Comparison of ENCODE assay signal across 22 mouse cellular contexts in genomic region chr12:53621271-53621670, GRCm38 (mm10).
DNase-seq lines count a peak whose midpoint lies in the region; ATAC-seq and TF ChIP-seq lines count a peak whose summit lies in the region.
"Had no signal": no experiment of that assay in that cellular context is flagged by ENCODE, and none has a peak within 500 bp of the region (broad histone marks: within the 10 kb centered on the region; RNA-seq: fewer than 3 reads in every experiment).

No protein-coding gene starts in this region.

- DNase-seq in forebrain, embryonic 10.5 days (ENCODE audit: extremely low spot score, low spot score) = no peak
- DNase-seq in forebrain, postnatal 0 days = no peak
- DNase-seq in hindbrain, embryonic 11.5 days (ENCODE audit: low spot score) = peak; percentile 23
- no peak for DNase-seq in hindbrain, embryonic 10.5 days (ENCODE audit: low spot score)
- DNase-seq in midbrain, postnatal 0 days (ENCODE audit: low spot score) = peak; percentile 19
- DNase-seq in midbrain, embryonic 10.5 days (ENCODE audit: low spot score) = no peak
- DNase-seq in cerebellum, adult 8-10 months = no peak
- DNase-seq: adrenal gland, adult 8-10 months; adrenal gland, postnatal 36 days; B cell, adult 2 months; cerebellum, adult 11-12 months; cerebellum, adult 9-11 months; cerebellum, postnatal 36 days; gastrocnemius, postnatal 14 days; heart, adult 2 months; heart, postnatal 14 days; kidney, adult 11 months had no signal

- H3K9ac ChIP-seq in forebrain, postnatal 0 days = no peak overlapping the region
- H3K9ac ChIP-seq in hindbrain, embryonic 11.5 days (ENCODE audit: low read depth, low read length) = no peak overlapping the region
- H3K9ac ChIP-seq in midbrain, postnatal 0 days (replicated peaks; ENCODE audit: low read length, poor library complexity, severe bottlenecking) = no peak overlapping the region
- H3K9ac ChIP-seq: heart, embryonic 15.5 days had no signal

- H3K9me3 ChIP-seq in forebrain, embryonic 10.5 days = no peaks in the 10 kb centered on the region
- H3K9me3 ChIP-seq in forebrain, postnatal 0 days (ENCODE audit: low read length) = no peaks in the 10 kb centered on the region
- no peaks in the 10 kb centered on the region for H3K9me3 ChIP-seq in hindbrain, embryonic 11.5 days (ENCODE audit: control insufficient read depth, low read length)
- no peaks in the 10 kb centered on the region for H3K9me3 ChIP-seq in hindbrain, embryonic 10.5 days
- no peaks in the 10 kb centered on the region for H3K9me3 ChIP-seq in midbrain, postnatal 0 days (ENCODE audit: low read length)
- H3K9me3 ChIP-seq in midbrain, embryonic 10.5 days (replicated peaks) = no peaks in the 10 kb centered on the region
- H3K9me3 ChIP-seq: heart, embryonic 15.5 days had no signal

- no peak overlapping the region for H3K4me3 ChIP-seq in forebrain, embryonic 10.5 days
- H3K4me3 ChIP-seq in forebrain, postnatal 0 days (ENCODE audit: low read depth, low read length) = no peak overlapping the region
- H3K4me3 ChIP-seq in hindbrain, embryonic 11.5 days (ENCODE audit: low read depth, low read length) = no peak overlapping the region
- no peak overlapping the region for H3K4me3 ChIP-seq in hindbrain, embryonic 10.5 days
- H3K4me3 ChIP-seq in midbrain, postnatal 0 days (ENCODE audit: low read depth, low read length) = no peak overlapping the region
- H3K4me3 ChIP-seq in midbrain, embryonic 10.5 days = no peak overlapping the region
- H3K4me3 ChIP-seq: heart, adult 2 months; heart, embryonic 15.5 days had no signal

- 44% methylated on average over 7 of the region's 7 CpGs for WGBS in forebrain, embryonic 10.5 days
- WGBS in forebrain, postnatal 0 days = 31% methylated on average over 7 of the region's 7 CpGs
- WGBS in hindbrain, embryonic 11.5 days = 62% methylated on average over 7 of the region's 7 CpGs
- 63% methylated on average over 7 of the region's 7 CpGs for WGBS in hindbrain, embryonic 10.5 days
- WGBS in midbrain, postnatal 0 days = 48% methylated on average over 7 of the region's 7 CpGs
- 66% methylated on average over 7 of the region's 7 CpGs for WGBS in midbrain, embryonic 10.5 days

- H3K36me3 ChIP-seq in forebrain, embryonic 10.5 days (replicated peaks) = no peaks in the 10 kb centered on the region
- H3K36me3 ChIP-seq in forebrain, postnatal 0 days (ENCODE audit: insufficient read depth) = no peaks in the 10 kb centered on the region
- H3K36me3 ChIP-seq in hindbrain, embryonic 11.5 days (ENCODE audit: control insufficient read depth, insufficient read depth, low read length) = no peaks in the 10 kb centered on the region
- H3K36me3 ChIP-seq in hindbrain, embryonic 10.5 days = no peaks in the 10 kb centered on the region
- H3K36me3 ChIP-seq in midbrain, postnatal 0 days (ENCODE audit: insufficient read depth, low read length) = no peaks in the 10 kb centered on the region
- H3K36me3 ChIP-seq in midbrain, embryonic 10.5 days = no peaks in the 10 kb centered on the region
- H3K36me3 ChIP-seq: G1E; heart, embryonic 15.5 days had no signal

- TF ChIP-seq CTCF in forebrain, postnatal 0 days (IDR thresholded peaks at IDR 0.05; ENCODE audit: low read depth) = no peak
- TF ChIP-seq CTCF in midbrain, postnatal 0 days (IDR thresholded peaks at IDR 0.05) = no peak

- ATAC-seq in forebrain, postnatal 0 days = no peak
- ATAC-seq in hindbrain, embryonic 11.5 days (ENCODE audit: low FRiP score) = no peak
- ATAC-seq in midbrain, postnatal 0 days (ENCODE audit: low FRiP score) = no peak
- ATAC-seq: CD4-positive, CD25-positive, alpha-beta regulatory T cell, adult 4 months; inflammation-experienced regulatory T-cells, adult 6 months had no signal

- no peak overlapping the region for H3K4me2 ChIP-seq in forebrain, postnatal 0 days (ENCODE audit: low read depth)
- H3K4me2 ChIP-seq in hindbrain, embryonic 11.5 days (replicated peaks; ENCODE audit: low read depth, low read length) = no peak overlapping the region
- no peak overlapping the region for H3K4me2 ChIP-seq in midbrain, postnatal 0 days (ENCODE audit: low read depth, low read length, poor library complexity, severe bottlenecking)
- H3K4me2 ChIP-seq: heart, embryonic 11.5 days; heart, embryonic 15.5 days had no signal

- H3K27ac ChIP-seq in forebrain, embryonic 10.5 days = peak overlapping the region; percentile 48
- no peak overlapping the region for H3K27ac ChIP-seq in forebrain, postnatal 0 days (ENCODE audit: low read depth, low read length)
- H3K27ac ChIP-seq in hindbrain, embryonic 11.5 days (ENCODE audit: low read depth, low read length) = no peak overlapping the region
- no peak overlapping the region for H3K27ac ChIP-seq in hindbrain, embryonic 10.5 days
- no peak overlapping the region for H3K27ac ChIP-seq in midbrain, postnatal 0 days (ENCODE audit: low read depth, low read length)
- H3K27ac ChIP-seq in midbrain, embryonic 10.5 days (replicated peaks) = no peak overlapping the region
- H3K27ac ChIP-seq: heart, adult 2 months; heart, embryonic 15.5 days had no signal

- no peaks in the 10 kb centered on the region for H3K27me3 ChIP-seq in forebrain, embryonic 10.5 days (ENCODE audit: poor library complexity, severe bottlenecking)
- H3K27me3 ChIP-seq in forebrain, postnatal 0 days (ENCODE audit: insufficient read depth, low read length) = no peaks in the 10 kb centered on the region
- no peaks in the 10 kb centered on the region for H3K27me3 ChIP-seq in hindbrain, embryonic 11.5 days (ENCODE audit: control insufficient read depth, insufficient read depth, low read length)
- H3K27me3 ChIP-seq in hindbrain, embryonic 10.5 days (ENCODE audit: insufficient read depth, poor library complexity, severe bottlenecking) = no peaks in the 10 kb centered on the region
- H3K27me3 ChIP-seq in midbrain, postnatal 0 days (ENCODE audit: insufficient read depth, low read length) = no peaks in the 10 kb centered on the region
- no peaks in the 10 kb centered on the region for H3K27me3 ChIP-seq in midbrain, embryonic 10.5 days (ENCODE audit: low read depth, poor library complexity, severe bottlenecking)
- H3K27me3 ChIP-seq: heart, embryonic 15.5 days had no signal

- peaks cover 55% of the 10 kb centered on the region for H3K4me1 ChIP-seq in forebrain, embryonic 10.5 days
- H3K4me1 ChIP-seq in forebrain, postnatal 0 days (ENCODE audit: insufficient read depth) = peaks cover 6% of the 10 kb centered on the region; the same call in 1 of the 2 replicates
- no peaks in the 10 kb centered on the region for H3K4me1 ChIP-seq in hindbrain, embryonic 11.5 days (replicated peaks; ENCODE audit: control insufficient read depth, insufficient read depth, low read length)
- H3K4me1 ChIP-seq in hindbrain, embryonic 10.5 days (replicated peaks) = peaks cover 32% of the 10 kb centered on the region
- H3K4me1 ChIP-seq in midbrain, postnatal 0 days (ENCODE audit: insufficient read depth, low read length) = no peaks in the 10 kb centered on the region
- H3K4me1 ChIP-seq in midbrain, embryonic 10.5 days = peaks cover 32% of the 10 kb centered on the region
- H3K4me1 ChIP-seq: heart, embryonic 15.5 days had no signal

Comparison
In these comparisons a context has a peak if more than half of its experiments do, and no peak if none do; other contexts are left out.
1. DNase-seq: peak in hindbrain, embryonic 11.5 days (single experiment) and midbrain, postnatal 0 days (single experiment); none in forebrain, embryonic 10.5 days (single experiment), forebrain, postnatal 0 days (single experiment), hindbrain, embryonic 10.5 days (single experiment), midbrain, embryonic 10.5 days (single experiment) and cerebellum, adult 8-10 months (single experiment).